Mouse (Mus musculus) cerebellum, postnatal 25 days (tissue): ENCODE measurements around the gene Abcc9.
A peak's percentile ranks its signal among the peaks of the same experiment; 100 is the strongest.

Experiments used
- DNase-seq, 2 experiments: peaks; one replicate each; pipeline ENCODE4 v3.0.0; 2021; ENCODE audit warnings: mixed read lengths in 2 of 2

Abcc9 gene

DNA sequence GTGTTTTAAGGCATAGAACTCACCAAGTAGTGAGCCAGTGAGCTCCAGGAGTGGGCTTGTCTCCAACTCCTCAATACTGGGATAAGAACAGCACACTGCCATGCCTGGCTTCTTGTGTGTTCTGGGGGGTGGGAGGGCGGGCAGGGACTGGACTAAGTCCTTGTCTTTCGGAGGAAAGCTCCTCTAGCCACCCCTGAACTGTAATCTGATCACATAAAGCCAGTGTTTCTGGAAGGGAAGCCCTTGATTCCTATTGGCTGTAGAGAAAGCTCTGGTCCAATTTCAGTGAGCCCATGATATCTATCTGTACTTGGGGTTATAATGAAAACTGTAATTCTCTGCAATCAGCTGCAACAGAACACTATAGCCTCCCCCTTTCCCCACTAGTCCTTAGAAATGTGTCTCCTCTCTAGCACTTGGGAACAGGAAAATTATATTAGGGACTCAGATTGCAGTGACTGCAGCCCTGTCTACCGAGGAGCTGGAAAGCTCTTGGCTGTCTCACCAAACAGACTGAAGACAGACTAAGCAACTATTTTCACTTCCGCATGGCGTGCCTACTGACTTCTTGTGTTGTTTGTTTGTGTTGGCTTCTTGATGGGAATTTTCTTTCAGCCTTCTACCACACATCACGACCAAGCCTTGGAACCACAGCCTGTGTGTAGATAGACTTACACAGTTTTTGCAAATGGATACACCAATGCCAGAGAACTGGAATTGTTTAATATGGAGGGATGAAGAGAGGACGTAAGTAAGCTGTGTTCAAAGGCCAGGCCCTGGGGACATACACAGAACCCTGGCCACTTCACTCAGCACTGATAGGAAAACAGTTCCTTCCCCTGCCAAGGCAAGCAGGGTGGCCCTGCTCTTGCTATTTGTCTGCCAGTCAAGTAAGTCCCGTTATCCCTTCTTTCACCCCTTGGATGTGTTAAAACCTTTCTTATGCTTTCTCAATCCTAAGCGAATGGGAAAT is 92.4 kb downstream of the Abcc9 start:
- DNase-seq = no peak

- DNase-seq = no peak
Measured at GRCm38 (mm10) chr6:142607080-142607479, 95.0 kb downstream of the Abcc9 start.

- no peak for DNase-seq
Measured at GRCm38 (mm10) chr6:142602772-142603171, 99.3 kb downstream of the Abcc9 start.

DNA sequence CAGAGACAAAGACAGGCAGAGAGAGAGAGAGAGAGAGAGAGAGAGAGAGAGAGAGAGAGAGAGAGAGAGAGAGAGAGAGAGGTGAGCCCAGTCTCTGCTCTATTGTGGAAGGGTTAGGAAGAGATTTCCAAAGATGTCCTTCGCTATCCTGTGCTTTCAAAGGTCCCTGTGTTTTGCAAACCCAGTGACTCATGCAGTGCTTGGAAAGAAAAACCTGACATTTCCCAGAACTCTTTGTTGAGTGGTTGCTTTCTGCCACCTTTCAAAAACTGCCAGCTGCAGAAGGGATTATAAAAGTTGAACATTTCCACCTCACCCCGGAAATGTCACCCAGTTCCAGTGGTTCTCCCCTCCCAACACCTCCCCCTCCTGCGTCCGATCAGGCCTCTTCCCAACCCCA is 123.3 kb downstream of the Abcc9 start:
- no peak for DNase-seq

DNA sequence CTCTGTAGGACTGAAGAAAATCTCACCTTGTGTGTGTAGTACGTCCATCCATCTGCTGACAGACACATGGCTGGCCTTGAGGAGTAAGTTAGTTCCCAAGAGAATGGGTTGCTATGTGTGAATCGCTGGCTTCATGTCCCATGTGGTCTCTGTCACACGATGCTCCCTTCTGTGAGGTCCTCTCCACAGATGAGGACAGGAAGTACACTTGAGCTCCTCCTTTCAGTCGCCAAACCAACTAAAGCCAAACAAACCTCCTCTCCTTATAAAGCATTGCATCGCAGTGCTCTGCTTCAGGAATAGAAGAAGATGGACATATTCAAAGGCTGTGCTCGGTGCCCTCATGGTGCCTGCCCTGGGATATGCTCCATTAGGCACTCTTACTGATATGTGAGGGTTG is 124.3 kb downstream of the Abcc9 start:
- no peak for DNase-seq

GRCm38 (mm10) chr6:142572876-142573275 is 129.2 kb downstream of the Abcc9 start:
- no peak for DNase-seq

GRCm38 (mm10) chr6:142571629-142572360 is 130.3 kb downstream of the Abcc9 start:
- DNase-seq = peak in 1 of 2 experiments; percentile 16

GRCm38 (mm10) chr6:142571055-142571618 is 131.0 kb downstream of the Abcc9 start, which contains the start of gene Kcnj8:
TSS of gene Kcnj8 (minus strand) at chr6:142571614.
- peak; percentile 42 to 53 for DNase-seq

- peak; percentile 16 for DNase-seq
Measured at GRCm38 (mm10) chr6:142570046-142570770, 131.9 kb downstream of the Abcc9 start.

DNA sequence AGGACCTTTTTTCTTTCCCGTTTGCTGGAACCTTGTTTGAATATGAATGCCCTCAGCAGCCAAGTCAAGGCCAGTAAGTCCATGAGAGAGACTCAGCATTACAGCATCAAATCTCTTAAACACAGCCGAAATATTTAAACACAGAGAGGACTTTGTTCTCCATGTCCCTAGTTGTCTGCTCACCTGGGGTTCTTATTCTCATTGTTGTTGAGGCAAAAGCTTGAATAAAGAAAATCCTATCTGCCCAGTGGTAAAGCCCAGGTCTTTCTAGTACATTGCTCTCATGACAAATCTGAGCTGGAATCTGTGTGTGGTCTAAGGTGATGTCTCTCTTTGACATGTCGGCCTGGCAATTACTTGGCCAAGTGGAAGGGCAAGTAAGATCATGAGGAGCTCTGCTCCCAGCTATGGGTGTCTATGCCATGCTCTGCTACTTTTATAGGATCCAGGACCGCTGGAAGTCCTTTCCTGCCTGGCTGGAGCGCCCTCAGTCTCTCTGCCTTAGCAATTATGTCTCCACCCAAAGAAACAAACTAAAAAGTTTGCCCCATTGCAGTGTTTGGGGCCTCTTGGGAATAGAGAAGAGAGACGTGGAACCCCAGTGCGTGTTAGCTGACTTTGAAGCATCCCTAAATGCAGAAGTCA is 133.3 kb downstream of the Abcc9 start:
- no peak for DNase-seq

DNA sequence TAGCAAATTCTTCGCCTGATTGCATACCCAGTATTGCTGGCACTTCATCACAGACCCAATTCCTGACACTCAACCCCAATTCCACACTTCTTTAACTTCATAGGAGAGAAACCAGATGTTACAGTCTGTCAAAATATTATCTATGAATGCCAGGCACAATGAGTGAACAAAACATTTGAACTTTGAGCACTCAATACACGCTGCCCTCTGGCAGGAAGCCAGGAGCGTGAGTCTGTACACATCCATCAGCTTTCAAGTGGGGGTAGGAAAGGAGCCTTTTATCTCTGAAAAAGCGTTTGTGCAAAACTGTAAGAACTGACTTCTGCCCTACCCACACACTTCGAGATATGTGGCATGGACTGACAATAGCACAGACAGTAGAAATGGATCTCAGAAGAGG is 134.7 kb downstream of the Abcc9 start:
- no peak for DNase-seq

GRCm38 (mm10) chr6:142564746-142565145 is 137.4 kb downstream of the Abcc9 start:
- DNase-seq = no peak

- DNase-seq = no peak
Measured at GRCm38 (mm10) chr6:142561151-142561550, 141.0 kb downstream of the Abcc9 start.

DNA sequence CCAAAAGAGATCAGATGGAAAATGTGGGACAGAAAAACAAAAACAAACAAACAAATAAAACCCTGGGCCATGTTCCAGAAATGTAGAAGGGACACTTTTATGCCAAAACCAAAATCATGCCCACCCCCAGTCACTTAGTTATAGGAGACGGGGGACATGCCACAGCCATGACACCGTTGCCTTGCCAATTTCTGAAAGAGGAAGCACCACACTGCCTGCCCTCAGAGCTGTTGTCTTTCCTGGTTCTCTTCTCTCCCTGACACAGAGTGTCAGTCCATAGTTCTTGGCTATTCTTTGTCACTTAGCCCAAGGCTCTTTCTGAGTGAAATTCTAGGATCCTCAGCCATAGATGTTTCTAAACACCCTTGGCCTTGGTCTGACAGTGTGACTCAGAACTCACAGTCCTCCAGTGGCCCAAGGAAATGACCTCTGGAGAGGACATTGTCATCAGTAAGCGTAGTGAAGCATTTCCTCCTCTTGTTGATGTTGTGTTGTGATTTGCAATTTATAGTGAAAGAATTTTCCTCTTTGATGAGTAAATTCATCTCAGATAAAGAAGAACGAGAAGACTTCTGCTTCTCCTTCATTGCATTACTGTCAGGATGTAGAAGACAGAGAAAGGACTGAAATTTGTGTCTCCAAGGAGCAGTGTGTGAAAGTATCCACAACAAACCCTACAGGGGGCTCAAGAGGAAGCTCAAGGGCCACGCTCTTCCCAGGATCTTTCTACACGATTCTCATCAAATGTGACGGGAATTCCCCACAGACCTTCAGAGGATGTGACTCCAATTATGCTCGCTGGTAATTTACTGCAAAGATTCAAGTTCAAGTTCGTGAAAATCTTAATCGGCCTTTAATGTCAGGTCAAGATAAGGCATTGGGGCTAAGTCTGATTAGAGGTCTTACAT is 143.1 kb downstream of the Abcc9 start:
- no peak for DNase-seq

DNA sequence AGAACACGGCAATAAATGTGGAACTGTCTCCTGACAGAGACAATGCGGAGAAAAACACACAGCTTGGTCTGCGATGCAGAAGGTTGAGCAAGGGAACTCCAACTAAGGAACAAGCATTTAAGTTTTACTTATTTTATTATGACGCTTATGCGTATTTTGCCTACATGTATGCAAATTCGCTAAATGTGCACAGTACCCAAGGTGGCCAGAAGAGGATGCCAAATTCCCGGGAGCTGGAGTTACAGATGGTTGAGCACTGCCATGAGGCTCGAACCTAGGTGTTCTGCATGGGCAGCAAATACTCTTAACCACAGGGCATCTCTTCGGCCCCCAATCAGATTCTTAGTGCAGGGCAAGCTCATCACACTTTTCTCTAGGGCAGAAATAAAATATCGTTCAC is 144.0 kb downstream of the Abcc9 start:
- DNase-seq = no peak

- DNase-seq = no peak
Measured at GRCm38 (mm10) chr6:142555988-142556387, 146.1 kb downstream of the Abcc9 start.

GRCm38 (mm10) chr6:142551482-142551881 is 150.6 kb downstream of the Abcc9 start:
- peak in 1 of 2 experiments; percentile 20 for DNase-seq

- no peak for DNase-seq
Measured at GRCm38 (mm10) chr6:142550871-142551270, 151.2 kb downstream of the Abcc9 start.

- no peak for DNase-seq
Measured at GRCm38 (mm10) chr6:142548377-142548776, 153.7 kb downstream of the Abcc9 start.

DNA sequence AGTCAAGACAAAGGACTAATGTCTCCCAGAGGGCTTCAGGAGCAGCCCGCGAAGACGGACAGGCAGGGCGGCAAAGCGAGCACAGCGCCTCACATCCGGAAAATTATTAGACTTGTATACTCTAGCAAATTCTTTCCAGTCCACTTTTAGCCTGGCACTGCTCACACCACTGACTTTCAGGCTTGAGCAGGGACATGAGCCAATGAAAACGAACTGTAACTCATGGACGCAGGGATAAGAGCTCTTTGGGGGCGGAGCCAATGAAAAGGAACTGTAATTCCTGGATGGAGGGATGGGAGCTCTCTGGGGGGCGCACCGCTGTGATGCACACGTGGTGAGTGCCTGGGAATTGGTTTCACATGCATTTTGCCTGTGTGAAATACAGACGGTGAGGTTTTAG is 157.0 kb downstream of the Abcc9 start:
- DNase-seq = no peak

DNA sequence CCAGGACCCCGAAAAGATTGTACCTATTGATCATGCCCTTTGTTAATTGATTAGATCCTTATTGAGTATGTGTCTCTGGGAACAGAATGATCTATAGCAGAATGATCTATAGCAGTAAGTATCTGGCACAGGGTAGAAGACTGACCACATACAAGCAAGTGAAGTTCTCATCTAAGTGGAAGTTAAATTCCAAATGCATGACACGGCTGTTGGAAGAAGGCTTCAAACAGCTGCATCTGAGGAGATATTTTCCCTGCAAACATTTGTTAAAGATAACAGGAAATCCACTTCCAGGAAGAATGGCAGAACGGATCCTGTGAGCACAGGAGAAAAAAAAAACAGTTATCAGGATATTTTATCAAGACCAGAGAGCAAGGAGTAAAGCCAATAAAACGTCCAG is 158.5 kb downstream of the Abcc9 start:
- no peak for DNase-seq
